Mouse (Mus musculus) layer of hippocampus, adult 2 months (tissue): ENCODE results near the gene Tspan9. TPM values are rescaled to one million over a fixed set of nuclear protein-coding genes. Genes with fewer than 3 reads are reported as not detected.

Source experiments
- DNase-seq, 2 experiments: peaks; one replicate each; pipeline ENCODE4 v3.0.0; 2022; ENCODE audit warnings: low spot score in 2 of 2
- H3K27ac ChIP-seq: fragments of 200-600 bp; 2 replicates; pipeline ENCODE4 v1.8.1; 2022
- H3K4me3 ChIP-seq: fragments of 200-600 bp; 2 replicates; pipeline ENCODE4 v1.8.1; 2022; ENCODE audit warnings: mild to moderate bottlenecking
- CTCF ChIP-seq: fragments of 200-600 bp; conservative IDR thresholded peaks from 2 replicates; pipeline ENCODE4 v1.8.1; 2022; ENCODE audit warnings: antibody characterized with exemption, mild to moderate bottlenecking, moderate library complexity
- total RNA-seq, 2 experiments: library from RNA; stranded (reverse); gene quantifications; 2 replicates each; pipeline ENCODE4 v1.2.3; 2021

The Tspan9 gene
- total RNA-seq, 2 experiments from 2014 or later: 42.2 to 45.6 TPM

GRCm38 (mm10) chr6:128092621-128093020, 50.8 kb downstream of the Tspan9 start:
- no peak for DNase-seq
- no peak overlapping the region for H3K4me3 ChIP-seq
- no peak for TF ChIP-seq CTCF
- 0 out of 2 replicates have a peak overlapping the region, but pooled peaks have one; percentile 68 for H3K27ac ChIP-seq

DNA sequence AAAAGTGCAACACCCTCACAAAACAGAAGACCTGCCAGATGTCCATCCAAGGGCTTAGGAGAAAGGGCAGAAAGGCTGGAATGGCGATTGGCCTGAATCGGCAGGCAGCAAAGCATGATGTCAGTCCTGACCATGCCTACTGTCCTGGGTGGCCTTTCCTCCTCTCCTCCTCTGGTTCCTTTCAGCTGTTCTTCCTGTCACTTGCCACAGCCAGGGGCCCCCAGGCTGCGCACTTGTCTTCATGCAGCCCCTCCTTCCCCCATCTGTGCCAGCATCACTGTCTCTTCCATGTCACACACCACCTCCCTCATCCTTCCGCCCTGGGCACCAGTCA, 51.6 kb downstream of the Tspan9 start:
- Histone ChIP-seq H3K4me3 (no peak overlapping the region), H3K27ac (no peak overlapping the region; the same call in 1 of the 2 replicates)
- no peak; the same call in none of the 2 replicates for TF ChIP-seq CTCF
- DNase-seq: no peak

DNA sequence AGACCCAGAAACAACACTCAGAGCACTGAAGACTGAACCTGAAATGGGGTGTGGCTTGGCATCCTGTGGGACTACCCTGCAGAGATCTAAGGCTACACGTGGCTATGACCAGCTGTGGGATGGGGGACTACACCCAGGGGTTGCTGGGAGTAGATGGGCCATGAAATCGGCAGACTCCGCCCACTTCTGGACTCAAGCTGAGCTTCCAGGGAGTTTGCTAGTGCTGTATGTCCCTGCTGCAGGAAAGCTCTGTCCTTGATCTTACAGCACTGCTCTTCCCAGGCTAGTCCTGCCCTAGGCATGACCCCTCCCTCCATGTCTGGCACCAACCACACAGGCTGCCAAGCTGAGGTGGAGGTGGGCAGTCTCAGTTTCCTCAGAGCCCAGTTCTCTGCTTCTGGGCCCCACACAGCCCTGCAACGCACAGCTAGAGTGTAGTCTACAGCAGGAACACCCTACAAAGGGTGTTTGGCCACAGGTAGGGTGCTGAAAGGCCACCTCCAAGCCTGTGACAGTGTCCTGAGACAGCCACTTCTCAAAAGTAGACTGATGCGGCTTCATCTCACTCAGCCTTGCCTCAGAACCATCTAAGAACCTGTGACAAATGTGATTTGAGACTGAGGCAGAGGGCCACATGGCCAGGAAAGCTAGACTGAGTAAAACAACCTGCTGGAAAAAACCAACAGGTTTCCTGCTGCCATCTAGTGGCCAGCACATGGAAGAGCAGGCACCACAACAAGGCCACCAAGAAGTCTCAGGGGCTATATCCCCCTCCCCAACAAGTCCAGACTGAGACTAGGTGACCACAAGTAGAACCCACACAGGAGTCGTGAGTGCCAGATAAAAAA, 52.2 kb downstream of the Tspan9 start:
- H3K4me3 ChIP-seq: no peak overlapping the region
- peak overlapping the region; percentile 15; the same call in 1 of the 2 replicates for H3K27ac ChIP-seq
- peak; percentile 46 to 60 for DNase-seq
- peak; percentile 96 for TF ChIP-seq CTCF

DNA sequence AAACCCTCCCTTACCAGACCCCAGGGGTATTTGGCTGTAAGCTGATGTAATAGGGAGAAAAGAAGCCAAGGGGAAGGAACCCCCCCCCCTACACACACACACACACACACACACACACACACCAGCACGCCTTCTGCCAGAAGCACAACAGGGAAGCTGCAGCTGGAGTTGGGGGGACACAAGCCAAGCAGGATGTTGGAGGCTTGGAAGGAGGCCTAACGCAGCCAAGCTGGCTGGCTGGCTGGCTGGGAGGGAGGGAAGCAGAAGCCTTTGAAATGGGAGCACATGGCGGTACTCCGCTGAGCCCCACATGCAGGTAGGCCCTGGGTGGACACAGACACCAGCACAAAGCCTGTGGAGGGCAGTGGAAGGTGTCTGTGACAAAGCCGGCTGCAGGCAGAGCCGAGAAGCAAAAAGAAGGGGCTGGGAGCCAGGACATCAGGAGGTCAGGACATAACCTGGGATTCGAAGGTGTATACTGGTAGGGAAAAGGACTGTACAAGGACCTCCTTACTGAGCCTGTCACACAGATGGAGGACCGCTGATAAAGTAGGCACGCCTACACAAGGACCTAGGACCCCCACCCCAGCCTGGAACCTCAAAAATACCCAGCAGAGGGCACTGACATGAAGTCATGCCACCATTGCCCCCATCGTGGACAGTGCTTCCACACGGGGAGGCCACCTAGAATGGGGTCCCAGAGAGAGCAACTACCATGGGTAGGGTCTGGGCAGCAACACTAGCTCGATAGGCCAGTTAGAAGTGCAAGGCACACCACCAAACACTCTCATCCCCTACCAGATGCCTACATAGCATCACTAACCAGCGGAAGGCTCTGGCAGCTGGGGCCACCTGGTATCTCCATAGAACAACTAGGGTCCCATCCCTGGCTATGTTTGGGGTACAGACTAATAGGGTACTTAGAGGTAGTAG, 53.4 kb downstream of the Tspan9 start:
- Histone ChIP-seq H3K27ac (peak overlapping the region; percentile 53; the same call in 1 of the 2 replicates), H3K4me3 (no peak overlapping the region)
- peak; percentile 54 to 69 for DNase-seq
- TF ChIP-seq CTCF: no peak

GRCm38 (mm10) chr6:128088746-128089523, 54.5 kb downstream of the Tspan9 start:
- no peak for TF ChIP-seq CTCF
- no peak for DNase-seq
- peak overlapping the region; percentile 53; the same call in 1 of the 2 replicates for H3K27ac ChIP-seq
- no peak overlapping the region for H3K4me3 ChIP-seq

- Histone ChIP-seq H3K27ac (no peak overlapping the region), H3K4me3 (no peak overlapping the region)
- no peak for DNase-seq
- no peak for TF ChIP-seq CTCF
Observed at GRCm38 (mm10) chr6:128085488-128086066, 57.8 kb downstream of the Tspan9 start.

GRCm38 (mm10) chr6:128083305-128083704, 60.1 kb downstream of the Tspan9 start:
- H3K4me3 ChIP-seq: no peak overlapping the region
- H3K27ac ChIP-seq: no peak overlapping the region
- DNase-seq: no peak
- TF ChIP-seq CTCF: no peak

DNA sequence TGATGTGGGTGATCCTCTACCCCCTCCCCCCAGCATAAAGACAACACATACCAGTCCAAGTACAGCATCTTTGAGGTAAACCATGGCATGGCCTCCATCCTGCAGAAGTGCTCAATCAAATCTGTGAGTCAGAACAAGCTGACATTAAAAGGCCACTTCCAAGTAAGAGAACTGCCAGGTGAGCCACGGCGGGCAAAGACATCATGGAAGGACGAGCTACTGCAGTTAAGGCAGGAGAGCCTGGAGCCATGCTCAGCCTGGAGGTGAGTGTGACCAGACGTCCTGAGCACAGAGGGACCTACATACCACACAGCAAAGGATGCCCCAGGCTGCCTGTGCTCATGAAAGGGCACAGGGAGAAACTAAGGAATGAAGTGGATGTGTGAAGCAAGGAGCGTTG, 61.6 kb downstream of the Tspan9 start:
- DNase-seq: no peak
- H3K27ac ChIP-seq: no peak overlapping the region
- TF ChIP-seq CTCF: no peak
- no peak overlapping the region for H3K4me3 ChIP-seq

DNA sequence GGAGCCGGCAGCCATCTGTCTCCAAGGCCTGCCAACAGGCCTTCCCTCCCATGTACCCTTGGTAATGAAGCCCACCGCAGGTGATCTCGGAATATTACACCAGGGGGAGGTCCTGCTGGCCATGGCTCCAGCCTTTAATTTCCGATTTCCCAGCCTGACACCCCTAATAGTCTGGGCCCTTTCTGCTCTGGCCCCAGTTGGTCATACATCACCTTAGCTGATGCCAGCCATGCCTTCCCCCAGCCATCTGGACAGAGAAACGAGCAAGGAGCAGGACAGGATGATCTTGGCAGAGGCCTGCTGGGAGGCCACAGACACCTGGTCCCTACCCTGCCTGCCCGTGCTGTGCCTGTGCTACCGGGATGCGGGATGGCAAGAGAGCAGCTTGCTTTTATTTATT, 62.1 kb downstream of the Tspan9 start:
- Histone ChIP-seq H3K4me3 (no peak overlapping the region), H3K27ac (no peak overlapping the region)
- no peak for TF ChIP-seq CTCF
- DNase-seq: no peak

DNA sequence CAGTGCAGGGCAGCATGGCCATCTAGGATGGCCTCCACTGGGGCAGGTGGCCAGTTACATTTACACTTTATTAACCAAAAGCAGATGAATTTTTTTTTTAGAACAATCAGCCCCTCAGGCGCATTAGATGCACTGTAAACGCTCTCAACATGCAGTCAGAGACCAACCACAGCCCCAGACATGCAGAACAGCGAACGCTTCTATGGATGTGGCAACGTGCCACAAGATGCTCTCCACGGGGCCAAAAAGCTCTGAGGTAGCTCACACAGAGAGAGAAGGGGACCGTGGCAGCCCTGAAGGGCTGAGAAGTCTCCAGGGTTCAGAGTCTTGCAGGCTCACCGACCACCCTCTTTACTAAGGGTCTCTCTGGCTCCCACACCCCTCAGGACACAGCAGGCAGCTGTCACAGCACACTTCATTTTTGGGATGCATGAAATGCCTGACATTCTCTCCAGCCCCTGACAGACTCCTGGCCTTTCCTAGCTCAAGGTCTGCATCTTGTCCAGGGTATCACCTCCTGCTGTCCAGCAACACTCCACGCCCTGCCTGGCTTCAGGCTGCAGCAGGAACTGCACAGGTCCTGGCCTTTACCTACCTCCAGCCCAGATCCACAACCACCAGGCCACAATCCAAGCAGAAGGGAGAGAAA, 63.7 kb downstream of the Tspan9 start:
- DNase-seq: no peak
- no peak overlapping the region for H3K27ac ChIP-seq
- TF ChIP-seq CTCF: no peak
- H3K4me3 ChIP-seq: no peak overlapping the region

DNA sequence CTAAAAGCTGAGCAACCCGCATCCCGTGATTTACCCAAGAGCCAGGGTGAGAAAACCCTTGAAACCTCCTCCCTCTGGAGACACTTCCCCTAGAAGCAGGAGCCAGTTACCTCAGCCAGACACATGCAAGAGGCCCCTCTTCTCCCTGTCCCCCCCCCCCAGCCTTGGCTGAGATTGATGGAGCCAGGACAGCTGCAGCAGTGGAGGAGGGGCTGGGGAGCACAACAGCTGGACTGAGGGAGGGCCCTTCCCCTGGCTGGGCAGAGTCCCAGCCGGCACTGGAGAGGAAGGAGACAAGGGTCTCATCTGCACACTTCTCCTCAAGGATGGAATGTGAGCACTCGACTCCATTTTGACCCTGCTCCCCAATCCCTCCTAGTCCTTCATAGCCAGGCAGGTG, 64.9 kb downstream of the Tspan9 start:
- Histone ChIP-seq H3K4me3 (no peak overlapping the region), H3K27ac (no peak overlapping the region)
- no peak for DNase-seq
- TF ChIP-seq CTCF: no peak
